Mouse (Mus musculus): ENCODE results near the gene Rnpc3.

GRCm38 (mm10) chr3:113634220-113634619, 4.3 kb upstream of the Rnpc3 start:
- no peak for TF ChIP-seq POLR2A (IDR thresholded peaks at IDR 0.05; ENCODE audit: low read depth, low read length)
- TF ChIP-seq CTCF (IDR thresholded peaks at IDR 0.05; ENCODE audit: borderline replicate concordance, insufficient read depth, low read length): no peak
